Mouse (Mus musculus) kidney, embryonic 16.5 days (tissue): Measurements from ENCODE around the gene Slc7a14. TPM values are rescaled to one million over a fixed set of nuclear protein-coding genes. Genes with fewer than 3 reads are reported as not detected.

Source experiments
- ATAC-seq: fragments of 200-750 bp; cut with Nextera tagmentation; 2 replicates; pipeline ENCODE4 v1.8.0; 2017; ENCODE audit warnings: moderate TSS enrichment; ENCODE audit not compliant: low FRiP score, low TSS enrichment
- H3K27ac ChIP-seq: fragments of 300-500 bp; sonication (generic); 2 replicates; pipeline ENCODE4 v1.5.1; 2014; ENCODE audit warnings: low read length
- H3K27me3 ChIP-seq: fragments of 300-500 bp; sonication (generic); 2 replicates; pipeline ENCODE4 v1.6.1; 2014; ENCODE audit warnings: low read length, control low read depth, mixed read lengths; ENCODE audit not compliant: insufficient read depth
- H3K36me3 ChIP-seq: fragments of 300-500 bp; sonication (generic); 2 replicates; pipeline ENCODE4 v1.6.1; 2014; ENCODE audit warnings: low read length, control low read depth, mixed read lengths; ENCODE audit not compliant: insufficient read depth
- H3K4me1 ChIP-seq: fragments of 300-500 bp; sonication (generic); 2 replicates; pipeline ENCODE4 v1.6.1; 2014; ENCODE audit warnings: low read length, control low read depth, mixed read lengths; ENCODE audit not compliant: insufficient read depth
- H3K4me2 ChIP-seq: fragments of 300-500 bp; sonication (generic); replicated peaks from 2 replicates; pipeline ENCODE4 v1.6.1; 2014; ENCODE audit warnings: low read depth, low read length
- H3K4me3 ChIP-seq: fragments of 300-500 bp; sonication (generic); 2 replicates; pipeline ENCODE4 v1.5.1; 2014; ENCODE audit warnings: mild to moderate bottlenecking, low read length
- H3K9ac ChIP-seq: fragments of 300-500 bp; sonication (generic); replicated peaks from 2 replicates; pipeline ENCODE4 v1.6.1; 2014; ENCODE audit warnings: low read length
- H3K9me3 ChIP-seq: fragments of 300-500 bp; sonication (generic); 2 replicates; pipeline ENCODE4 v1.6.1; 2016; ENCODE audit warnings: low read length, control low read depth
- WGBS: fragments of 180-500 bp; shearing (Covaris S2); extraction: QIAGEN DNeasy Blood & Tissue Kit; methylation state at CpG from one replicate; pipeline ENCODE4 v1.1.7; 2014; 5-methylcytosine and 5-hydroxymethylcytosine counted together
- polyA plus RNA-seq: library from polyadenylated mRNA; unstranded; fragments of >200 nt; fragmentation: Nextera tagmentation; extraction: Ambion mirVana; gene quantifications from 2 replicates; pipeline ENCODE4 v1.2.1, GENCODE M21; 2015

Slc7a14 gene
- polyA plus RNA-seq, 1 experiment from 2014 or later = 0.14 TPM

GRCm38 (mm10) chr3:31240840-31241239 is 69.3 kb downstream of the Slc7a14 start:
- ATAC-seq = peak; percentile 82
- no peak overlapping the region for H3K27ac ChIP-seq
- peaks cover 15% of the 10 kb centered on the region for H3K4me1 ChIP-seq
- H3K9ac ChIP-seq = no peak overlapping the region
- H3K4me2 ChIP-seq = no peak overlapping the region
- H3K36me3 ChIP-seq = no peaks in the 10 kb centered on the region
- no peaks in the 10 kb centered on the region for H3K9me3 ChIP-seq
- no peaks in the 10 kb centered on the region for H3K27me3 ChIP-seq
- WGBS = 48% methylated on average over 8 of the region's 8 CpGs
- H3K4me3 ChIP-seq = no peak overlapping the region

- WGBS = 83% methylated on average over 3 of the region's 3 CpGs
- Histone ChIP-seq H3K4me2 (no peak overlapping the region), H3K9me3 (no peaks in the 10 kb centered on the region), H3K36me3 (no peaks in the 10 kb centered on the region), H3K4me1 (peaks cover 25% of the 10 kb centered on the region), H3K9ac (no peak overlapping the region), H3K4me3 (no peak overlapping the region), H3K27me3 (no peaks in the 10 kb centered on the region), H3K27ac (no peak overlapping the region)
- ATAC-seq = no peak
These were observed 70.5 kb downstream of the Slc7a14 start for GRCm38 (mm10) chr3:31239645-31240044.

GRCm38 (mm10) chr3:31237936-31238335 is 72.2 kb downstream of the Slc7a14 start:
- Histone ChIP-seq H3K9me3 (no peaks in the 10 kb centered on the region), H3K36me3 (no peaks in the 10 kb centered on the region), H3K27ac (no peak overlapping the region), H3K4me2 (no peak overlapping the region), H3K4me1 (peaks cover 31% of the 10 kb centered on the region), H3K9ac (no peak overlapping the region), H3K4me3 (no peak overlapping the region), H3K27me3 (no peaks in the 10 kb centered on the region)
- WGBS = 40% methylated on average over 3 of the region's 3 CpGs
- ATAC-seq = peak; percentile 66; the same call in 1 of the 2 replicates

GRCm38 (mm10) chr3:31236146-31236545 is 74.0 kb downstream of the Slc7a14 start:
- peak overlapping the region; percentile 49 for H3K27ac ChIP-seq
- no peak overlapping the region for H3K4me3 ChIP-seq
- peaks cover 34% of the 10 kb centered on the region for H3K4me1 ChIP-seq
- no peaks in the 10 kb centered on the region for H3K27me3 ChIP-seq
- 53% methylated on average over 3 of the region's 3 CpGs for WGBS
- H3K36me3 ChIP-seq = no peaks in the 10 kb centered on the region
- H3K9me3 ChIP-seq = no peaks in the 10 kb centered on the region
- no peak overlapping the region for H3K9ac ChIP-seq
- no peak overlapping the region for H3K4me2 ChIP-seq
- no peak for ATAC-seq

- peak overlapping the region; percentile 75 for H3K27ac ChIP-seq
- H3K36me3 ChIP-seq = no peaks in the 10 kb centered on the region
- no peak overlapping the region for H3K4me3 ChIP-seq
- H3K9me3 ChIP-seq = no peaks in the 10 kb centered on the region
- H3K4me2 ChIP-seq = no peak overlapping the region
- no peaks in the 10 kb centered on the region for H3K27me3 ChIP-seq
- 30% methylated on average over 7 of the region's 7 CpGs for WGBS
- H3K9ac ChIP-seq = no peak overlapping the region
- H3K4me1 ChIP-seq = peaks cover 30% of the 10 kb centered on the region
- ATAC-seq = no peak
These were observed 75.8 kb downstream of the Slc7a14 start for GRCm38 (mm10) chr3:31234356-31234755.

- Histone ChIP-seq H3K36me3 (no peaks in the 10 kb centered on the region), H3K9me3 (no peaks in the 10 kb centered on the region), H3K27ac (peak overlapping the region; percentile 79), H3K4me3 (no peak overlapping the region), H3K4me1 (peaks cover 30% of the 10 kb centered on the region), H3K9ac (no peak overlapping the region), H3K4me2 (no peak overlapping the region), H3K27me3 (no peaks in the 10 kb centered on the region)
- ATAC-seq = peak; percentile 80
- WGBS = 34% methylated on average over 2 of the region's 2 CpGs
These were observed 76.3 kb downstream of the Slc7a14 start for GRCm38 (mm10) chr3:31233746-31234312.

- Histone ChIP-seq H3K4me2 (no peak overlapping the region), H3K27ac (no peak overlapping the region), H3K9ac (no peak overlapping the region), H3K9me3 (no peaks in the 10 kb centered on the region), H3K36me3 (no peaks in the 10 kb centered on the region), H3K4me3 (no peak overlapping the region), H3K4me1 (peaks cover 8% of the 10 kb centered on the region; the same call in 1 of the 2 replicates), H3K27me3 (no peaks in the 10 kb centered on the region)
- 89% methylated on average over 5 of the region's 5 CpGs for WGBS
- no peak for ATAC-seq
These were observed 80.9 kb downstream of the Slc7a14 start for GRCm38 (mm10) chr3:31229281-31229680.

- Histone ChIP-seq H3K4me1 (peaks cover 4% of the 10 kb centered on the region; the same call in 1 of the 2 replicates), H3K4me3 (no peak overlapping the region), H3K36me3 (no peaks in the 10 kb centered on the region), H3K27me3 (no peaks in the 10 kb centered on the region), H3K27ac (no peak overlapping the region), H3K9ac (no peak overlapping the region), H3K4me2 (no peak overlapping the region), H3K9me3 (no peaks in the 10 kb centered on the region)
- WGBS = 79% methylated on average over 2 of the region's 2 CpGs
- ATAC-seq = no peak
These were observed 81.7 kb downstream of the Slc7a14 start for GRCm38 (mm10) chr3:31228487-31228886.

- Histone ChIP-seq H3K9me3 (no peaks in the 10 kb centered on the region), H3K36me3 (no peaks in the 10 kb centered on the region), H3K4me1 (no peaks in the 10 kb centered on the region), H3K9ac (no peak overlapping the region), H3K4me3 (no peak overlapping the region), H3K27ac (no peak overlapping the region), H3K27me3 (no peaks in the 10 kb centered on the region), H3K4me2 (no peak overlapping the region)
- no peak for ATAC-seq
- 97% methylated on average over 17 of the region's 17 CpGs for WGBS
These were observed 86.6 kb downstream of the Slc7a14 start for GRCm38 (mm10) chr3:31223551-31223950.

GRCm38 (mm10) chr3:31220040-31220439 is 90.1 kb downstream of the Slc7a14 start:
- 75% methylated on average over 4 of the region's 4 CpGs for WGBS
- no peak for ATAC-seq

More at GRCm38 (mm10) chr3:31220040-31220439, 90.1 kb downstream of the Slc7a14 start:
- no peak overlapping the region for H3K9ac ChIP-seq
- H3K4me2 ChIP-seq = no peak overlapping the region
- no peaks in the 10 kb centered on the region for H3K36me3 ChIP-seq
- no peak overlapping the region for H3K4me3 ChIP-seq
- no peaks in the 10 kb centered on the region for H3K27me3 ChIP-seq
- no peak overlapping the region for H3K27ac ChIP-seq
- H3K4me1 ChIP-seq = peaks cover 8% of the 10 kb centered on the region; the same call in 1 of the 2 replicates
- H3K9me3 ChIP-seq = no peaks in the 10 kb centered on the region
